Mouse (Mus musculus): Measurements from ENCODE around the gene Pld5.
A peak's percentile ranks its signal among the peaks of the same experiment; 100 is the strongest.

The Pld5 gene

DNA sequence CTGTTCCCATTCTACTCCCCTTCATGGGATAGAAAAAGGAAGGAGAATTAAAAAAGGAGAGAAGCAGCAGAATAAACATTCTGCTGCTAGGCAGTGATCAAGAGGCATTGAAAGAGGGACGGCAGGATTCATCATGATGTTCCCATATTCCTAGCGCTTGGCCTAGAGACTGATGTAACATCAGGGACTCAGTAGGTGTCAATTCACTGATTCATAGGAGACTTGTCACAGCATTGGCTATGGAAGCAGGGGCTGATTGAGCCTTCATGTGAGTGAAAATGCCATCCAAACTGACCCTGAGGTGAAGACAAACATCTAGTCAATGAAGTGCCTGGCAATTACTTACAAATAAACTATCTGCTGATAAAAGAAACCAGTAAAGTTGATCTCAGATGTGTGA is 324.3 kb downstream of the Pld5 start:
- no peak for DNase-seq (ENCODE audit: low read depth, low spot score)

DNA sequence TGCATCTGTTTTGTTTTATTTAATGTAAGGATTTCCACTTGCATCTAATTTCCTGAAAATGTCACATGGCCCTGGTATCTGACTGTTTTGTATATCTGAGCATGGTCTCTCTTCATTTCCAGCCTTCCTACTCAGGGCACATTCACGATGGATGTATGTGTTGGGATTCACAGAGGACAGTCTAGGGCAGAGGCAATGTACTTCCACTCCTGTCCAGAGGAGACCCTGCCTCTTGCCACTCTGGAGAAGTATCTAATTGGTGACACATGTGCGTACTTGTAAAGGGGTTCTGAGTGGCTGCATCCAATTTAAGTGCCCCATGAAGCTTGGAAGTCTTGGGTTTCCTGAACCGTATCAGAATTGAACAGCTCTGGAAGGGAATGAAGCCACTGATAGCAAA is 324.7 kb downstream of the Pld5 start:
- no peak for DNase-seq (ENCODE audit: low read depth, low spot score)

DNA sequence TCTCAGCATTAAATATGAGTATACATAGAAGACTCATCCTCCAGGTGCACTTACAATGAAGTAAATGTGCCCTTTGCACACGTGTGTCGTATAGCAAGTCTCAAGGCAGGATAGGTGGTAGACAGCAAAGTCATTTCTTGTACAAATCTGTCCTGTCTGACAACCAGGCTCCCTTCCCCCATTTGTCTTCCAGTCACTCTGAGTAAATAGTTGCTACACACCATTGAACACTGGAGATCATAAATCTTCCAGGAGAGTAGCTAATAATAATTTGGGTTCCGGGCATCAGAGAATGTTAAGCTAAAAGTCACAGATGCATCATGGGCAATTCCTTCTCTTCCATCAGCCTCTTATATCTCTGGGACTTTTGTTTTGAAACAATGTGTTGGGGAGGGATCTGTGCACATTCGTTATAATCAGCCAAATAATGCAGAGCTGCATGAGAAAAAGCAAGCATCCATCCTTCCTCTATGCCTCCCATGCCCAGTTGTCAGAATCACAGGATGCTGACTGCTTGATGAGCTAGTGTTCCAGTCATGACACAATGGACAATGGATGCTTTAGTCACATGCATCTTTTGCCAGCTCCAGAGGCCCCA is 328.3 kb downstream of the Pld5 start:
- no peak for DNase-seq (ENCODE audit: low read depth, low spot score)

DNA sequence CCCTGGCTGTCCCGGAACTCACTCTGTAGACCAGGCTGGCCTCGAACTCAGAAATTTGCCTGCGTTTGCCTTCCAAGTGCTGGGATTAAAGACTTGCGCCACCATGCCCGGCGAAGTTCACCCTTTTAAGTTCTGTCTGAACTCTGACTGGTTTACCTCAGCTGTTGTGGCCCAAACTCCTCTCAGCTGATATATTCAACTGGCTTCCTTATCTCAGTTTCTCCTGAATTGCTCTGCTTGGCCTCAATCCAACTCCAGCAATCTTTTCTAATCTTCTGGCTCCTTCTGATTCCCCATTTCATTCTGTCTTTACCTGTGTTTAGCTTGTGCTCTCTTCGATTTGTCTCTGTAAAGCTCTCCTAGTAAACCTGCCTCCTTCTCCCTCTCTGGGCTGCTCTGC is 331.9 kb downstream of the Pld5 start:
- no peak for DNase-seq (ENCODE audit: low read depth, low spot score)

DNA sequence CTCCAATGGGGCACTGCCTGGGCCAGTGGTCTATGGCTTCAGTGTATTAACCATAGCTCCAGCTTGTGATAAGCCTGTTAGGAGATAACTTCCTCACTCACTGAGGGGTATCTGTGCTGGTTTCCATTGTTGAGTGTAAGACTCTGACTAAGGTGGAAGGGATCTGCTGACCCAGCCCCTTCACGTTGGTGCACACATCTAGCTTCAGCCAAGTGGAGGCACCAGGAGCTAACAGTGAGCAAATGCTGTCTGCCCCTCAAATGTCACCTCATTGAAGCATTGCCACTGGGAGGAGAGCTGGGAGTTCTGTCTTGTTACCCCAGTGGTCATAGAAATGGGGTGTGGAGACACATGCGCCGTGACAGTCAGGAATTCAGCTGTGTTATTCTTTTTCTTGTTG is 336.4 kb downstream of the Pld5 start:
- DNase-seq (ENCODE audit: low read depth, low spot score) = no peak

DNA sequence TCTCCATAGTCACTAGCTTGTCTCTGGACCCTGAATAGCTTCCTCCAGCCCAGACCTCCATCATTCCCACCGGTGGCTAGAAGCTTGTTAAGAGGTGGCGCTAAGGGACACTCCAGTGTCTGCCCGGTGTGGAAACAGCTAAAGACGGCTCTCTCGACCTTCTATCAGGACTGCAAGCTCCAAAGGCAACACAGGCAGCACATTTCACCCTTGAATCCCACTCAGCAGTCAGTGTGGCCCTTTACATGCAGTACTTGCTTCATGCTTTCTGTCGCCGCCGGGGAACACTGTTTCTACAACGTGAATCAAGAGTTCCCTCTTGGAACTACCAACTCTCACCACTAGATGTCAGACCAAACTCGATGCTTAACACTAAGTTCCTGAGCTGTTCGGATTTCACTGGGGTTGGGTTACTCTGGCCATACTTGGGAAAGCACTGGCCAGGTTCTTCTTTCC is 338.8 kb downstream of the Pld5 start:
- no peak for DNase-seq (ENCODE audit: low read depth, low spot score)

DNA sequence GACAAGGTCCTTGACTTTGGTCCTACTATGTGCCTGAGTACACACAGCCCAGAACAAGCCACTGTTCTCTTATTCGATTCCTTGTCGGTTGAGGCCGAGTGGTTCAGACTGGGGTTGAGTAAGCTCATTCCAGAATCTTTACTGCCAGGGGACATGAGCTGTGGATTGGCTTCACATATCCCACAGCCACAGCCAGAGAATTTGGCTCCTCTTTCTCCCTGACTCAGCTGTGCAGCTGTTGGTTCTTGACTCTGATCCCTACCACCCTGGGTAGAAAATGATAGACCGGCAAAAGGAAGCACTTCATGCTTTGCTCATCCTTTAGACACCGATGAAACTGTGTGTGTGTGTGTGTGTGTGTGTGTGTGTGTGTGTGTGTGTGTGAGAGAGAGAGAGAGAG is 343.7 kb downstream of the Pld5 start:
- DNase-seq (ENCODE audit: low read depth, low spot score) = no peak

DNA sequence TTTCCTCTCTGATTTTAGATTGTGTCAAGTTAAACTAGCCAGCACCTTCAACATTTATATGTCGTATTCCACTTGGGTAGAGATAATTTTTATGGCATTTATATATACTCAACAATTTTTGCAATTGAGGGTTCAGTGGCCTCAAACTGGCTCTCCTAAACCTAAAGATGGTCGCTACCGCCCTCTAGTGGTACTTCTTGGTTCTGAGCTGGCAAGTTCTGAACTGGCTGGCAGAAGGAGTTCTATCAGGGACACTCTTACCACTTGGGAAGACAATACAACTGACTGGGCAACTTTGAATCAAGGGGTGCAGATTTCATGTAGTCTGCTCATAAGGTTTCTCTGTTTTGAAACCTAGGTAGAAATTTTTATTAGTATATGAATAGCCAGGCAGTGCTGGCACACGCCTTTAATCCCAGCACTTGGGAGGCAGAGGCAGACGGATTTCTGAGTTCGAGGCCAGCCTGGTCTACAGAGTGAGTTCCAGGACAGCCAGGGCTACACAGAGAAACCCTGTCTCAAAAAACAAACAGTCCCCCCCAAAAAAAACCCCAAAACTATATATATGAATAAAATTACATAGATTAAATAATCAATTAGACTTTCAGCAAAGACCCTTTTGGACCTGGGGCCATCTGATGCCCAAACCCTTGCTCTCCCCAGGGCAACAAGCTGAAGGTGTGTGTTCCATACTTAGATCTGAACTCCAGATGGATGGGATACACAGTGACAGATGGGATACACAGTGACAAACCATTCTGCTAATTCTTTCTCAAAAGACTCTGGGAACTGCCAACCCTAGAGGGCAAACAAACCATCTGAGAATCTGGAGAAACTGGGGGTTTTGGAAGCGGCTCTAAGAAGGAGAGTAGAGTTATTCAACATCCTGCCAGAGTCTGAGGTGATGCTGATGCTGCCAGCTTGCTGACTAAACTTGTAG is 351.0 kb downstream of the Pld5 start:
- DNase-seq (ENCODE audit: low read depth, low spot score) = peak; percentile 28

DNA sequence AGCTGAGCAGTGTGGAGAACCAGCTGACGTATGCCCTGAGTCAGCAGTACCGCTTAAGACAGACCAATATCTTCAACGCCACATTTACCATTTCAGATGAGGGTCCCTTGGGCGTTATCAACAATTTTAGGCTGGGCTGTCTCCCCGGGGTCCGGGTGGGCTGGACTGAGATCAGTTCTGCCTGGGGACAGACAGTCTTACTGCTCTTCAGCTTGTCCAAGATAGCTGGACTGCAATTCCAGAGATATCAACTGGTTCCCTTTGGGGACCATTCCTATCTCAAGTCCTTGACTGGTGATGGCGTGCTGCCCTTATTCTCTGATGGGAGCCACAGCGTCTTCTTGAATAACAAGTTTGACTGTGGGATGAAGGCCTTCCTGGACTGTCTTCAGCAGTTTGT is 354.0 kb downstream of the Pld5 start:
- no peak for DNase-seq (ENCODE audit: low read depth, low spot score)

DNA sequence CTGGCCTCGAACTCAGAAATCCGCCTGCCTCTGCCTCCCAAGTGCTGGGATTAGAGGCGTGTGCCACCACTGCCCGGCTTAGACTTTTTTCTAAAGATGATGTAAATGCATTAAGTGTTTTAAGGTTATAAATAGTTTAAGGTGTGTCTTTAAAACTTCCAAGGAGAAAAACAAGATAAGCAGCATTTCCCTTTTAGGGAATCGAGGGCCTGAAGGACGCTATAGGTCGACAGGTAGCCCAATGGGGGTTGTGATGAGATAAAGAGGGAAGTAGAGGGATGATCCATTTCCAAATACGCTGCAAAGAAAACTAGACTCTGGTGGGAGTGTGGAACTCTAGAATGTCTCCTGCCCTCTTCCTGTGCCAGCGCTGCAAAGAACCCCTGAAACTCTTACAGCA is 355.1 kb downstream of the Pld5 start, which contains the start of gene Gm38100:
Gm38100 (plus strand) TSS at position 301 of the 400 bp plus-strand sequence.
- DNase-seq (ENCODE audit: low read depth, low spot score) = no peak

DNA sequence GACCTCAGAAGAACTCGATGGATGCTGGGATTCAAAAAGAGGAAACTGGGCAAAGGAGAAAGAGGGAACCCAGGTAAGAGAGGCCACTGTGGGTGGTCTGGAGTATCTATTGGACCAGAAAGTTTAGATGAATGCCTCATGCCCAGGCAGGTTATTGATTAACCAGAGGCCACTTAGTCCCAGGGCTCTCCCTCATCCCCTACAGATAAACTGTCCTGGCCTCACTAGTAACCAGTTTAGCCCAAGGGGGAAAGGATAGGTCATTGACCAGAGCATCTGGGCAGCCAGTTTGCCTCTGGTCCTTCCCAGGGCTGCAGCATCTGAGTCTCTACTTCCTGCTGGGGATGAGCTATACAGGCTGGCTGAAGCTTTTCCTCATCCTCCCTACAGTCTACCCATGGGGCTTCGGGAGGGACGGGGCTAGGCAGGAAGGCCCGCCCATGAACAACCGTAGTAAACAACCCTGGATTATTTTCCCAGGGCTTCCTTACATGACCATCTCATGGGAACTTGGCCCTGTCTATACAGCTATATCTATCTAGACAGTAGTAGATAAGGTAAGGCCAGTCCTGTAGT is 361.3 kb downstream of the Pld5 start:
- no peak for DNase-seq (ENCODE audit: low read depth, low spot score)
